Mouse (Mus musculus): ENCODE results near the gene Ccdc162.
A peak's percentile ranks its signal among the peaks of the same experiment; 100 is the strongest.

The Ccdc162 gene

DNA sequence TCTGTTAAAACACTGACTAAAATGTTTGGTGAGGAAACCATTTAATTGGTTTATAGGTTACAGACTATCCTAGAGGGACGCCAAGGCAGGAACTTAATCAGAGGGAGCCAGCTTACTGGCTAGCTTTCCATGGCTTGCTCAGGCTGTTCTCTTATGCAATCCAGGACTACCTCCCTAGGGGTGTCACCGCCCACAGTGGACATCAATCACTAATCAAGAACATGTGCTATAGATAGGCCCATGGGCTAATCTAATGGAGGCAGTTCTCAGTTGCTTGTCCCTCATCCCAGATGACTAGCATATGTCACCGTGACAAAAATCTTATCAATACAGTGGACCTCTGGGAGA, 178.5 kb downstream of the Ccdc162 start:
- DNase-seq (ENCODE audit: low read depth): no peak

GRCm38 (mm10) chr10:41537226-41537982, 179.0 kb downstream of the Ccdc162 start:
- DNase-seq (ENCODE audit: low read depth): no peak

- DNase-seq (ENCODE audit: low read depth): no peak
Measured at GRCm38 (mm10) chr10:41536714-41537113, 179.7 kb downstream of the Ccdc162 start.

GRCm38 (mm10) chr10:41535991-41536390, 180.4 kb downstream of the Ccdc162 start:
- no peak for DNase-seq (ENCODE audit: low read depth)

- peak; percentile 71 for DNase-seq (ENCODE audit: low read depth)
Measured at GRCm38 (mm10) chr10:41529972-41530371, 186.5 kb downstream of the Ccdc162 start.

GRCm38 (mm10) chr10:41525696-41526095, 190.7 kb downstream of the Ccdc162 start:
- DNase-seq (ENCODE audit: low read depth): no peak

- DNase-seq (ENCODE audit: low read depth): peak; percentile 41
Measured at GRCm38 (mm10) chr10:41523386-41523785, 193.0 kb downstream of the Ccdc162 start.

- no peak for DNase-seq (ENCODE audit: low read depth)
Measured at GRCm38 (mm10) chr10:41520410-41520673, 196.1 kb downstream of the Ccdc162 start.

DNA sequence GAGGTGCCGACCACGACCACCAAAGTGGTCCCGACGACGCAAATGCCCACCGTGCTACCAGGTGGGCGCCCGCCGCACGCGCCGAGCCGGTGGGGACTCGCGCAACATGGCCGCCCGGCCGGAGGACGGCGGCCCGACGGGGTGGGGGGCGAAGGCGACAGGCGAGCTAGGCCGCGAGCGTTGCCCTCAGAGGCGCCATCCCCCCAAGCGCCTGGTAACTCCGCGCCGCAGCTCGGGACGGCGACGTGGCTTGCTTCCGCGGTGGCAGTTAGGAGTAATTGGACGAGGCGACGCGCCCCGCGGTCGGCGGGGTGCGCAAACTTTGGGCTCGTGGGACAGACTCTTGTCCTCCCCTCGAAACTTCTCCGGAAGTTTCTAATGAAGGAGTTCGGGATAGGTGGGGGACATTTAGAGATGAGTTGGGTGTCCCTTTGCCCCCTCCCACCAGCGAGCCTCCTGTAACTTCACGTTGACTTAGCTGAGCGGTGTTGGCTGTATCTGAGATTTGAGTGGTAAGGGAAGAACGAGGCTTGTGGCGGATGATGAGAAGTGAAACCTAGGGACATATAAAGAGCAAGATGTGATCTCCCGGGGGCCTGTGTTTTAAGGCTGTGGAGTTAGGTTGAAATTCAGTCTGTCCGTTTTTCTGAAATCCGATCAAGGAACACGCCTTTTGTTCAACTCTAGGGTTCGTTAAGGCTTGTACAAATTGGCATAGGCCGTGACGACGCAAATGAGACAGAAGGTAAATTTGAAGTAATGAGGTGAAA, 196.6 kb downstream of the Ccdc162 start:
- peak; percentile 78 for DNase-seq (ENCODE audit: low read depth)

GRCm38 (mm10) chr10:41518981-41519618, 197.3 kb downstream of the Ccdc162 start, which contains the start of gene Cd164:
Cd164 (plus strand) TSS chr10:41519414.
- peak; percentile 97 for DNase-seq (ENCODE audit: low read depth)

DNA sequence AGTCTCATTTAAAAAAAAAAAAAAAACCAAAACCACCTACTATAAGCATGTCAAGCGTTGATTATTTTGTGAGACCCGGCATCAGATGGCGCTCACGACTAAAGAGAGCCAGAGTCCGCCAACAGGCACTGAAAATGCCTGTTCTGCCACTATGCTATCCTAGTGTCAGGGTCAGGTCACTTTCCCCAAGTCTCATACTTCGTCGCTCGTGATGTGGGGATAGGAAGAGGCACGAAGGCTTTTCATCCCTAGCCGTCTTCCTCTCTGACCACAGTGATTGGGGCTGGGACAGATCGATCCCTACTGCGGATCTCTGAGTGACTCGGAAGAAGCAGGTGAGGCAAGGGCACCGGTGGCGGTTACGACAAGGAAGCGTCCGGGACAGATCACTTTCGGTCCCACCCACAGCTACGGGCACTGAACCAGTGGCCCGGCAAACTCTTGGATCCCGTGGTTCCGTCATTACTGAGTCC, 197.9 kb downstream of the Ccdc162 start:
- peak; percentile 94 for DNase-seq (ENCODE audit: low read depth)

- no peak for DNase-seq (ENCODE audit: low read depth)
Measured at GRCm38 (mm10) chr10:41514921-41515320, 201.5 kb downstream of the Ccdc162 start.

GRCm38 (mm10) chr10:41514301-41514700, 202.1 kb downstream of the Ccdc162 start:
- no peak for DNase-seq (ENCODE audit: low read depth)

DNA sequence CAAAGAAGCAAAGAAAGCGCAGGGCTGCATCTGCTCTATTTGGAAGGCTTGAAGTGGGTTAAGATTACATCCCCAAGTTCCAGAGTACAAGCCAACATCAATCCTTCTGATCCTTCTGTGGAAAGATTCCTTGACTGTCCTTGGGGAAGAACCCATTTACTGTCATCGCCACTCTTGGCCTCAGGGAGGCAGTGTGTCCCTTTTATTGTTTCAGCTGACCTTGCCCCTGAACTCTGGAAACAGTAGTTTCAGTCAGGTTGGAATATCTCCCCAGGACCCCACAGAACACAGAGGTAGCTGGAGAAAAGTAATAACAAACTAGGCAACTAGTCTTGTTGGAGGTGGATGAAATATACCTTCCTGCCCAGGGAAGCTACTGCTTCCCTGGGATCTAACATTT, 207.3 kb downstream of the Ccdc162 start:
- peak; percentile 59 for DNase-seq (ENCODE audit: low read depth)

DNA sequence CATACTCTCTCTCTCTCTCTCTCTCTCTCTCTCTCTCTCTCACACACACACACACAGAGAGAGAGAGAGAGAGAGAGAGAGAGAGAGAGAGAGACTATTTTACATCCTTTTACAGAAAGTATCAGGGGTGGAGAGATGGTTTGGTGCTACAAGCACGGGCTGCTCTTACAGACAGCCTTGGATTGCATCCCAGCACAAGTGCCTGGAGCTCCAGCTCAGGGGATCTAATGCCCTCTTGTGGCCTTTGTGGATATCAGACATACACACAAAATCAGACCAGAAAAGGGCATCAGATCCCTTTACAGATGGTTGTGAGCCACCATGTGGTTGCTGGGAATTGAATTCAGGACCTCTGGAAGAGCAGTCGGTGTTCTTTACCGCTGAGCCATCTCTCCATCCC, 211.0 kb downstream of the Ccdc162 start:
- DNase-seq (ENCODE audit: low read depth): peak; percentile 84

DNA sequence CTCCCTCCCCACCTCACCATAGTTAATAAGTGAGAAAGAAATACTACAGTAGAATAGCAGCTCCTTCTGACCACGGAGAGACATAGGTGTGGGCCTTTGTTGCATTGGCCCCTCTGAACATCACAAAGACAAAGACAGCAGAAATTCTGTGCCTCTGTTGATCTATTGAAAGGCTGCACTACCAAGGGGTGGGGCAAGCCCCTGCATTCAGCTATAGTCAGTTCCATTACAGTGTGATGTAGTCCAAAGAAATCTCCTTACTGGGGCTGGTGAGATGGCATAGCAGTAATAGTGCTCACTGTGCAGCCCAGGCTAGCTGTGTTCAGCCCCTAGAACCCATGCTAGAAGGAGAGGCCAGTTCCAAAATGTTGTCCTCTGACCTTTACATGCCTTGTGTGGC, 211.4 kb downstream of the Ccdc162 start:
- peak; percentile 39 for DNase-seq (ENCODE audit: low read depth)

GRCm38 (mm10) chr10:41500941-41501340, 215.5 kb downstream of the Ccdc162 start:
- DNase-seq (ENCODE audit: low read depth): no peak

DNA sequence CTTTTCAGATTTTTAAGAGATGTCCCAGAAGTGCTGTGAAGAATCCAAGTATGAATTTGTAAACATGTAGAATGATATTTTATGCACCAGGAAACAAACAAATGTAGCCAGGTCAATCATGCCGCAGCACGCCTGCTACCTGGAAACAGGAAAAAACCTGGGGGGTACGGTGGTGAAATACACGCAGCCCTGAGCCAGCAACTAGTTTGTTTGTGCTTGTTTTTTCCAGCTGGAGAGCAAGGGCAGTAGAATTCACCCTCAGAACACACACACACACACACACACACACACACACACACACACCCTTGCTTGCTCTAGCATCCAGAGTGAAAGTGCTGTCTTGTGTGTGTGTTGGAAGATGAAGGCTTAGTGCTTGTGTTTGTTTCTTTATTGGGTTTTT, 225.3 kb downstream of the Ccdc162 start:
- DNase-seq (ENCODE audit: low read depth): peak; percentile 61

GRCm38 (mm10) chr10:41490518-41490873, 225.9 kb downstream of the Ccdc162 start:
- no peak for DNase-seq (ENCODE audit: low read depth)

DNA sequence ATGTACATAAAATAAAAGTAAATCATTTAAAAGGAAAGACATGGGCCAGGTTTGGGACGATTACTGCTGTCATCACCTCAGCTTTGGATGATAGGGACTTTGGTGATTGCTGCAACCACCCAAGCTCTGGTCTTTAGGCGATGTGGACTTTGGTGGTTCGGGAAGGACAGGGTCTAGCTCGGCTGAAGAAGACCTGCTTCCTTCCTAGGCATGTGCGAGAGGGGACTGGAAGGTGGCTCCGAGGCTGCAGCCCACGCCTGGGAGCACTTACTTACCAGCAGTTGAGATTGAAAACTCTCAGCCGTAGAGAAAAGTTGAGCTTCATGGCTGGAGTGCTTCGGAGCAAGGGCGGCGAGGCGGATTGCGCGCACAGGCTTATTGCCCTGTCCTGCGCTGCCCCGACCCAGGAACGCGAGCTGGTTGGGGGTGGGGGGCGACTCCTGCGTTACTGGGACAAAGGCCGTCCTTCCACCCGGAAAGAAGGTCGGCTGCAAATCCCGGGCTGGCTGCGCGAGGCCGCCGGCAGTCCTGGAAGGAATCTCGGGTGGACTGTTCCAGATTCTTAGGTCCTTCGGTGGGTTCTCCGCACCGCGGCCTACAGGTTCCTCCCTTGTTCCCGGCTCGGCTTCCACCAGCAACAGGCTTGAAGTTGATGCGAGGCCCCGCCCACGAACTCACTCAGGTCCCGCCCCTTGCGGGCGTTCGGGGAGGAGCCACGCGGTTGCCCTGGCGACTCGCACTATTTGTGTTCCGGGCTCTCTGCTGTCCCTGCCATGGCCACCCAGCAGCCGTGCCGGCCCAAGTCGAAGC, 226.5 kb downstream of the Ccdc162 start, which contains the start of the genes Smpd2 and Ppil6:
Gene Smpd2, minus strand, starts transcription at position 662 of the 810 bp plus-strand sequence.
Gene Ppil6, plus strand, starts transcription at position 732 of the 810 bp plus-strand sequence.
- peak; percentile 95 for DNase-seq (ENCODE audit: low read depth)

DNA sequence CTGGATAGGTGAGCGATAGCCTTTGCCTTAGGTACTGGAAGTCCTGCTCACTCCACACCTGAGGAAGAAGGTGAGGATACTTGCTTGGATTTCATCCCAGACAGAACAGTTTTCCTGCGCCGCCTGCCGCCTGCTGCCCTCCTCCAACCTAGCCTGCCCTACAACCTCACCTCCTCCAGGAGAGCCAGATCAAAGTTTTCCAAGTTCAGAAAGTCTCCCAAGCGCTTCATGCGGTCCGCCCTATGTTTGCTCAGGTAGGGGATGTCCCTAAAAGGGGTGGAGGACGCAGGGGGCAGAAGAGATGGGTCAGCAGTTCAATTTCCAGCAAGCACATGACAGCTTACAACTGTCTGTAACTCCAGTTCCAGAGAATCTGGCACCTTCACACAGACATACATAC, 227.1 kb downstream of the Ccdc162 start:
- no peak for DNase-seq (ENCODE audit: low read depth)

GRCm38 (mm10) chr10:41488877-41489276, 227.6 kb downstream of the Ccdc162 start:
- no peak for DNase-seq (ENCODE audit: low read depth)

All from naive thymus-derived CD4-positive, alpha-beta T cell, adult 2 months (primary cell).